Mouse (Mus musculus) spleen, postnatal 10 days (tissue): ENCODE data around the gene Fxyd6.

Experiments used
- DNase-seq, 2 experiments: peaks; one replicate each; pipeline ENCODE4 v3.0.0; 2021 to 2022; ENCODE audit warnings: low spot score in 2 of 2

The Fxyd6 gene

GRCm38 (mm10) chr9:45411803-45412202 is 41.8 kb downstream of the Fxyd6 start:
- DNase-seq, result peak in 1 of 2 experiments; percentile 28

- DNase-seq, result peak; percentile 81 to 91
Measured at GRCm38 (mm10) chr9:45412287-45412686, 42.3 kb downstream of the Fxyd6 start.

GRCm38 (mm10) chr9:45412700-45413477 is 42.9 kb downstream of the Fxyd6 start:
- DNase-seq, result no peak

- peak in 1 of 2 experiments; percentile 65 for DNase-seq
Measured at GRCm38 (mm10) chr9:45413478-45414140, 43.6 kb downstream of the Fxyd6 start.

GRCm38 (mm10) chr9:45415912-45416311 is 45.9 kb downstream of the Fxyd6 start:
- peak in 1 of 2 experiments; percentile 57 for DNase-seq

GRCm38 (mm10) chr9:45417245-45417644 is 47.3 kb downstream of the Fxyd6 start:
- peak; percentile 29 to 73 for DNase-seq

GRCm38 (mm10) chr9:45418252-45418651 is 48.3 kb downstream of the Fxyd6 start:
- DNase-seq, result no peak

- DNase-seq, result peak in 1 of 2 experiments; percentile 44
Measured at GRCm38 (mm10) chr9:45421209-45421608, 51.2 kb downstream of the Fxyd6 start.

- DNase-seq, result no peak
Measured at GRCm38 (mm10) chr9:45422761-45423298, 52.8 kb downstream of the Fxyd6 start.

- no peak for DNase-seq
Measured at GRCm38 (mm10) chr9:45426456-45426855, 56.5 kb downstream of the Fxyd6 start, which contains the start of gene Dscaml1. Dscaml1 (plus strand) TSS chr9:45426628.

- DNase-seq, result no peak
Measured at GRCm38 (mm10) chr9:45429392-45429791, 59.4 kb downstream of the Fxyd6 start.

- DNase-seq, result no peak
Measured at GRCm38 (mm10) chr9:45429951-45430697, 60.1 kb downstream of the Fxyd6 start.

- DNase-seq, result no peak
Measured at GRCm38 (mm10) chr9:45430698-45430959, 60.6 kb downstream of the Fxyd6 start.

GRCm38 (mm10) chr9:45431150-45431549 is 61.2 kb downstream of the Fxyd6 start:
- no peak for DNase-seq

- no peak for DNase-seq
Measured at GRCm38 (mm10) chr9:45432639-45433038, 62.7 kb downstream of the Fxyd6 start.

- no peak for DNase-seq
Measured at GRCm38 (mm10) chr9:45433119-45433518, 63.1 kb downstream of the Fxyd6 start.

GRCm38 (mm10) chr9:45434171-45434570 is 64.2 kb downstream of the Fxyd6 start:
- no peak for DNase-seq

- DNase-seq, result no peak
Measured at GRCm38 (mm10) chr9:45439025-45439424, 69.0 kb downstream of the Fxyd6 start.

GRCm38 (mm10) chr9:45440083-45440784 is 70.2 kb downstream of the Fxyd6 start:
- DNase-seq, result no peak

- no peak for DNase-seq
Measured at GRCm38 (mm10) chr9:45444251-45444798, 74.3 kb downstream of the Fxyd6 start.
